Mouse (Mus musculus) kidney, adult 2 months (tissue): ENCODE results near the gene Fat1.
A peak's percentile ranks its signal among the peaks of the same experiment; 100 is the strongest.

Experiments
- CTCF ChIP-seq: fragments of 200-500 bp; conservative IDR thresholded peaks from 2 replicates; pipeline ENCODE4 v1.5.1; 2011; ENCODE audit warnings: low read depth, mild to moderate bottlenecking, control low read depth, low read length, moderate library complexity, mixed read lengths; ENCODE audit not compliant: insufficient read depth, insufficient read length
- POLR2A ChIP-seq: fragments of 200-500 bp; IDR thresholded peaks from one replicate; pipeline ENCODE4 v1.6.1; 2011; ENCODE audit warnings: low read depth, low read length, control low read depth

DNA sequence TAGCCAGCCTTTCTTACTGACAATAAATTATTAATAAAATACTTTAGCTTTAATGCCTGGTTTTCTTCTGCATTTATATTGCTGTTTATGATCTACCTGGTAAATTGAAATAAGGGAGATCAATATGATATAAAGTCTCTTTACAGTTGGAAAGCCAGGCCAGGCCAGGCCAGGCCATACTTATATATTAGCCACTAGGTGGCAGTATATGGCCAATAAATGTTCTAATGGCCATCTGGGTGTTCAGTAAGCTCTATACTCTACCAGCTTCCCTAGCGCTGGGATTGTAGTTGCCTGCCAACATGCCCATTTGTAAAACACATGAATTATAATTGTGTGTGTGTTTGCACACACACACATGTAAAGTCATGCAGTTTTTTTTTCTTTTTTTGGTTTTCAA, 117.0 kb downstream of the Fat1 start:
- TF ChIP-seq CTCF, result 0 out of 2 replicates have a peak, but pooled peaks have one; percentile 5
- TF ChIP-seq POLR2A, result no peak
